Mouse (Mus musculus): ENCODE measurements around the gene Bmp7. TPM values are rescaled to one million over a fixed set of nuclear protein-coding genes. Genes with fewer than 3 reads are reported as not detected.

Gene Bmp7
- total and polyA plus RNA-seq, 2 experiments from 2014 or later: 11.8 to 51.3 TPM

DNA sequence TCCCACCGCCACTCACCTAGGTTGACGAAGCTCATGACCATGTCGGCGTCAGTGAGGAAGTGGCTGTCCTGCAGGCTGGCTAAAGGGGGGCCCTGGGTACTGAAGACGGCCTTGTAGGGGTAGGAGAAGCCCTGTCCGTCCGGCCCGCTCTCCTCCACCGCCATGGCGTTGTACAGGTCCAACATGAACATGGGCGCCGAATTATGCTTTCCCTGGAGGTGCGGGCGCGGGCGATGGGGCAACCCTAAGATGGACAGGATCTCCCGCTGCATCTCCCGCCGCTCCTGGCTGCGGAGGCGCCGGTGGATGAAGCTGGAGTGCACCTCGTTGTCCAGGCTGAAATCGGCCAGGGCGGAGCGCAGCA, 500 bp downstream of the Bmp7 start:
- DNase-seq (ENCODE audit: low spot score) (no peak), ATAC-seq (ENCODE audit: insufficient read depth, low read depth) (no peak)
- Histone ChIP-seq H3K9me3 (replicated peaks; ENCODE audit: control insufficient read depth, low read length) (no peaks in the 10 kb centered on the region), H3K27me3 (ENCODE audit: control insufficient read depth, insufficient read depth, low read length) (peaks cover 57% of the 10 kb centered on the region), H3K4me1 (ENCODE audit: control insufficient read depth, insufficient read depth) (peaks cover 29% of the 10 kb centered on the region), H3K36me3 (replicated peaks; ENCODE audit: control insufficient read depth, insufficient read depth, low read length) (no peaks in the 10 kb centered on the region), H3K9ac (replicated peaks; ENCODE audit: low read depth, low read length) (peak overlapping the region; percentile 66), H3K27ac (ENCODE audit: low read depth) (peak overlapping the region; percentile 83), H3K4me2 (ENCODE audit: low read depth, low read length) (peak overlapping the region; percentile 93), H3K4me3 (ENCODE audit: low read depth, low read length) (peak overlapping the region; percentile 65)
- TF ChIP-seq CTCF (IDR thresholded peaks at IDR 0.05; ENCODE audit: low read depth) (no peak), EP300 (IDR thresholded peaks at IDR 0.05; ENCODE audit: low read depth) (no peak)
- WGBS: under 1% methylated on average over 26 of the region's 26 CpGs

- Histone ChIP-seq H3K27me3 (ENCODE audit: control insufficient read depth, insufficient read depth, low read length) (peaks cover 62% of the 10 kb centered on the region), H3K27ac (ENCODE audit: low read depth) (peak overlapping the region; percentile 83), H3K4me1 (ENCODE audit: control insufficient read depth, insufficient read depth) (peaks cover 35% of the 10 kb centered on the region), H3K4me3 (ENCODE audit: low read depth, low read length) (peak overlapping the region; percentile 65), H3K9ac (replicated peaks; ENCODE audit: low read depth, low read length) (peak overlapping the region; percentile 66), H3K36me3 (replicated peaks; ENCODE audit: control insufficient read depth, insufficient read depth, low read length) (no peaks in the 10 kb centered on the region), H3K9me3 (replicated peaks; ENCODE audit: control insufficient read depth, low read length) (no peaks in the 10 kb centered on the region), H3K4me2 (ENCODE audit: low read depth, low read length) (peak overlapping the region; percentile 93)
- peak; percentile 39 for ATAC-seq (ENCODE audit: insufficient read depth, low read depth)
- under 1% methylated on average over 57 of the region's 57 CpGs for WGBS
- peak; percentile 27 for TF ChIP-seq CTCF (IDR thresholded peaks at IDR 0.05; ENCODE audit: low read depth)
- TF ChIP-seq EP300 (IDR thresholded peaks at IDR 0.05; ENCODE audit: low read depth): no peak
- no peak for DNase-seq (ENCODE audit: low spot score)
These were observed 1.1 kb downstream of the Bmp7 start for GRCm38 (mm10) chr2:172938761-172939638.

GRCm38 (mm10) chr2:172937326-172938190, 2.6 kb downstream of the Bmp7 start:
- Histone ChIP-seq H3K36me3 (replicated peaks; ENCODE audit: control insufficient read depth, insufficient read depth, low read length) (no peaks in the 10 kb centered on the region), H3K27ac (ENCODE audit: low read depth) (peak overlapping the region; percentile 83), H3K9me3 (replicated peaks; ENCODE audit: control insufficient read depth, low read length) (no peaks in the 10 kb centered on the region), H3K27me3 (ENCODE audit: control insufficient read depth, insufficient read depth, low read length) (peaks cover 62% of the 10 kb centered on the region), H3K4me1 (ENCODE audit: control insufficient read depth, insufficient read depth) (peaks cover 36% of the 10 kb centered on the region), H3K4me3 (ENCODE audit: low read depth, low read length) (peak overlapping the region; percentile 65), H3K9ac (replicated peaks; ENCODE audit: low read depth, low read length) (peak overlapping the region; percentile 36), H3K4me2 (ENCODE audit: low read depth, low read length) (peak overlapping the region; percentile 93)
- WGBS: 23% methylated on average over 12 of the region's 12 CpGs
- TF ChIP-seq CTCF (IDR thresholded peaks at IDR 0.05; ENCODE audit: low read depth) (no peak), EP300 (IDR thresholded peaks at IDR 0.05; ENCODE audit: low read depth) (no peak)
- ATAC-seq (ENCODE audit: insufficient read depth, low read depth): no peak
- no peak for DNase-seq (ENCODE audit: low spot score)

DNA sequence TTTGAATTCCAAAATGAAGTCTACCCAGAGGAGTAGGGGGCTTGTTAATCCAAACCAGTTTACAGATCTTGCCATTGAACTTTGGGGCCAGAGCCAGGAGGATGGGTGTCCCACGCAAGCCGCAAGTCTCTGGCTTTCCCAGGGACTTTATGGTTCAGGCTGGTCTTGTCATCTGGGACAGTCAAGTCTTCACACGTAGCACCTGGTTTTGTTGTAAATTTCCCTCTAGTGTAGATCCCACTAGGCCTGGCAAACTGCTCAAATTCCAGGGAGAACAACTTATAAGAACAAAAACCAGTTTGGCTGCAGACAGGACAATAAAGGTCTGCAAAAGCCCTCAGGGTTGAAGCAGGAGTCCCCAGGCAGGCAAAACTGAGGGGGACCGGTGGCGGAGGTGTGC, 3.3 kb downstream of the Bmp7 start:
- Histone ChIP-seq H3K4me2 (ENCODE audit: low read depth, low read length) (peak overlapping the region; percentile 93; the same call in 1 of the 2 replicates), H3K9ac (replicated peaks; ENCODE audit: low read depth, low read length) (peak overlapping the region; percentile 36; the same call in 1 of the 2 replicates), H3K9me3 (replicated peaks; ENCODE audit: control insufficient read depth, low read length) (no peaks in the 10 kb centered on the region), H3K27ac (ENCODE audit: low read depth) (peak overlapping the region; percentile 83; the same call in 1 of the 2 replicates), H3K4me1 (ENCODE audit: control insufficient read depth, insufficient read depth) (peaks cover 36% of the 10 kb centered on the region), H3K27me3 (ENCODE audit: control insufficient read depth, insufficient read depth, low read length) (peaks cover 58% of the 10 kb centered on the region), H3K4me3 (ENCODE audit: low read depth, low read length) (no peak overlapping the region), H3K36me3 (replicated peaks; ENCODE audit: control insufficient read depth, insufficient read depth, low read length) (no peaks in the 10 kb centered on the region)
- ATAC-seq (ENCODE audit: insufficient read depth, low read depth): no peak
- TF ChIP-seq CTCF (IDR thresholded peaks at IDR 0.05; ENCODE audit: low read depth) (no peak), EP300 (IDR thresholded peaks at IDR 0.05; ENCODE audit: low read depth) (no peak)
- DNase-seq (ENCODE audit: low spot score): no peak
- WGBS: 45% methylated on average over 5 of the region's 5 CpGs

DNA sequence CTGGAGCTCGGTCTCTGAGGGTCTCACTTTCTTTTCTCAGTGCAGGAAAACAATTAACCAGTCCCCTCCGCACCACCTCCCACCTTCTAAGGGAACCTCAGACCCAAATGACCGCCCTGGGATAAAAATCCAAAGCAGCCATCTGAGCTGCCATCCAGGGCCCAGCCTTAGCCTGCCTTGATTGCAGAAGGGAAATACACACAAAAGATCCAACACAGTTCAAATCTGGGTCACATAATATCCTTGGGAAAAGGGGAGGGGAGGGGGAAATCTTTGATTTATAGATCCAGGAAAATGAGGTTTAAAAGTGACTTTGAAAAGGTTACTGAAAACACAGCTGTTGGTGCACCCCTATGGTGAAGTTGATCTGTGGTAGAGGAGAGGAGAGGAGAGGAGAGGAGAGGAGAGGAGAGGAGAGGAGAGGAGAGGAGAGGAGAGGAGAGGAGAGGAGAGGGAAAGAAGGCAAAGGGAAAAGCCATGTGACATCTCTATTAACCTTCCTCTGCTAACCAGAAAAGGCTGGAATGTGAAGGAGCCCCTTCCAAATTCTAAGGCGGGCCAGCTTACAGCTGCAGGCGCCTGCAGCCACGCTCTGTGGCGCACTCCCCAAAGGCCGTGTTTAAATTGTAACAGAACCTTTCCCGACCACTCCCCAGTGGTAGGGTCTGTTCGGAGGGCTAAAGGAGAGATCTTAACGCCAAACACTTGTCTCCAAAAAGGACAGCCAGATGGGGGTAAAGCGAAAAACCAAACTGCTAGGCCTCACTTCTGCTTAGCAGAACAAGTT, 4.2 kb downstream of the Bmp7 start:
- TF ChIP-seq CTCF (IDR thresholded peaks at IDR 0.05; ENCODE audit: low read depth) (no peak), EP300 (IDR thresholded peaks at IDR 0.05; ENCODE audit: low read depth) (no peak)
- ATAC-seq (ENCODE audit: insufficient read depth, low read depth) (no peak), DNase-seq (ENCODE audit: low spot score) (no peak)
- Histone ChIP-seq H3K9ac (replicated peaks; ENCODE audit: low read depth, low read length) (peak overlapping the region; percentile 34; the same call in 1 of the 2 replicates), H3K4me3 (ENCODE audit: low read depth, low read length) (no peak overlapping the region), H3K4me2 (ENCODE audit: low read depth, low read length) (no peak overlapping the region), H3K4me1 (ENCODE audit: control insufficient read depth, insufficient read depth) (peaks cover 36% of the 10 kb centered on the region), H3K27me3 (ENCODE audit: control insufficient read depth, insufficient read depth, low read length) (peaks cover 50% of the 10 kb centered on the region), H3K36me3 (replicated peaks; ENCODE audit: control insufficient read depth, insufficient read depth, low read length) (no peaks in the 10 kb centered on the region), H3K27ac (ENCODE audit: low read depth) (peak overlapping the region; percentile 84), H3K9me3 (replicated peaks; ENCODE audit: control insufficient read depth, low read length) (no peaks in the 10 kb centered on the region)
- 31% methylated on average over 12 of the region's 12 CpGs for WGBS
